Mouse (Mus musculus) megakaryocyte-erythroid progenitor cell, adult 5-6 weeks (primary cell): ENCODE results near the gene Csnk1g1. TPM values are rescaled to one million over a fixed set of nuclear protein-coding genes. Genes with fewer than 3 reads are reported as not detected.

ENCODE experiments used
- total RNA-seq, 2 experiments: library from RNA; stranded (forward) in 1 of 2; stranded (reverse) in 1 of 2; fragments of 200-1000, 215-1000 nt in 1 of 2; fragments of >200 nt in 1 of 2; fragmentation: Nextera tagmentation in 1 of 2; gene quantifications; 2 replicates each; pipeline ENCODE4 v1.2.3; 2014 to 2017

The Csnk1g1 gene
- total RNA-seq, 2 experiments from 2014 or later = 22.0 to 29.1 TPM

Other genes with a start within 250 kb of the Csnk1g1 start
- 22.1 and 23.4 TPM in 2 replicates for gene Oaz2, start 240.9 kb upstream of the Csnk1g1 start, total RNA-seq (2014; fragmentation: Nextera tagmentation)
- 34.7 and 36.1 TPM in 2 replicates for gene Oaz2, start 240.9 kb upstream of the Csnk1g1 start, total RNA-seq (2017)
- gene Zfp609, start 81.4 kb upstream of the Csnk1g1 start, total RNA-seq (2014; fragmentation: Nextera tagmentation) = 25.5 and 31.8 TPM in 2 replicates
- 3.6 and 13.8 TPM in 2 replicates for gene Zfp609, start 81.4 kb upstream of the Csnk1g1 start, total RNA-seq (2017)
- 39.0 and 59.8 TPM in 2 replicates for gene Pclaf, start 18.7 kb upstream of the Csnk1g1 start, total RNA-seq (2014; fragmentation: Nextera tagmentation)
- gene Pclaf, start 18.7 kb upstream of the Csnk1g1 start, total RNA-seq (2017) = 79.5 and 86.8 TPM in 2 replicates
- gene Trip4, start 130 bp upstream of the Csnk1g1 start, total RNA-seq (2014; fragmentation: Nextera tagmentation) = 13.0 and 14.6 TPM in 2 replicates
- gene Trip4, start 130 bp upstream of the Csnk1g1 start, total RNA-seq (2017) = 25.9 and 26.6 TPM in 2 replicates
- gene Ppib, start 151.3 kb downstream of the Csnk1g1 start, total RNA-seq (2014; fragmentation: Nextera tagmentation) = 322 and 412 TPM in 2 replicates
- 561 and 601 TPM in 2 replicates for gene Ppib, start 151.3 kb downstream of the Csnk1g1 start, total RNA-seq (2017)
- gene Snx22, start 160.8 kb downstream of the Csnk1g1 start, total RNA-seq (2014; fragmentation: Nextera tagmentation) = 1.3 and 2.2 TPM in 2 replicates
- 0.80 and 0.99 TPM in 2 replicates for gene Snx22, start 160.8 kb downstream of the Csnk1g1 start, total RNA-seq (2017)
- 99.7 and 107 TPM in 2 replicates for gene Snx1, start 217.7 kb downstream of the Csnk1g1 start, total RNA-seq (2014; fragmentation: Nextera tagmentation)
- gene Snx1, start 217.7 kb downstream of the Csnk1g1 start, total RNA-seq (2017) = 114 and 128 TPM in 2 replicates
- 167 and 182 TPM in 2 replicates for gene Ciao2a, start 217.7 kb downstream of the Csnk1g1 start, total RNA-seq (2014; fragmentation: Nextera tagmentation)
- 165 and 169 TPM in 2 replicates for gene Ciao2a, start 217.7 kb downstream of the Csnk1g1 start, total RNA-seq (2017)
- 9.2 and 11.0 TPM in 2 replicates for gene Dapk2, start 249.3 kb downstream of the Csnk1g1 start, total RNA-seq (2014; fragmentation: Nextera tagmentation)
- gene Dapk2, start 249.3 kb downstream of the Csnk1g1 start, total RNA-seq (2017) = 5.2 and 10.3 TPM in 2 replicates